Mouse (Mus musculus) ES-Bruce4 (cell line): ENCODE results near the gene Hpn.

ENCODE experiments used
- CTCF ChIP-seq: IDR thresholded peaks from one replicate; pipeline ENCODE4 v1.8.1; 2011; ENCODE audit warnings: low read depth, low read length
- EP300 ChIP-seq: IDR thresholded peaks from 2 replicates; pipeline ENCODE4 v1.6.1; 2011; ENCODE audit warnings: low read depth, low read length; ENCODE audit not compliant: insufficient read depth

- no peak for TF ChIP-seq CTCF
- TF ChIP-seq EP300: no peak
Measured at GRCm38 (mm10) chr7:31069491-31069890, 45.6 kb downstream of the Hpn start.
